Mouse (Mus musculus) heart, adult 2 months (tissue): ENCODE results near the gene Dvl2. TPM values are rescaled to one million over a fixed set of nuclear protein-coding genes. Genes with fewer than 3 reads are reported as not detected.
"Not testable (repeated sequence)": the region's sequence is repeated elsewhere in the genome, so short reads cannot be mapped to it uniquely, and the experiment has no call there.

Experiments used
- DNase-seq, 2 experiments: peaks; one replicate each; pipeline ENCODE4 v3.0.0; 2021
- H3K27ac ChIP-seq: fragments of 200-600 bp; 2 replicates; pipeline ENCODE4 v1.8.1; 2022
- H3K27me3 ChIP-seq: fragments of 200-500 bp; 2 replicates; pipeline ENCODE4 v1.6.1; 2012; ENCODE audit warnings: mild to moderate bottlenecking, low read length, inconsistent platforms, mixed read lengths; ENCODE audit not compliant: control insufficient read depth, insufficient read depth
- H3K36me3 ChIP-seq: fragments of 200-500 bp; 2 replicates; pipeline ENCODE4 v1.6.1; 2012; ENCODE audit warnings: low read length, inconsistent platforms; ENCODE audit not compliant: control insufficient read depth, insufficient read depth
- H3K4me1 ChIP-seq: fragments of 200-500 bp; 2 replicates; pipeline ENCODE4 v1.6.1; 2011; ENCODE audit warnings: low read length; ENCODE audit not compliant: control insufficient read depth, insufficient read depth
- H3K4me3 ChIP-seq: fragments of 200-600 bp; 2 replicates; pipeline ENCODE4 v1.8.1; 2022
- H3K79me2 ChIP-seq: fragments of 200-500 bp; replicated peaks from 2 replicates; pipeline ENCODE4 v1.6.1; 2012; ENCODE audit warnings: mild to moderate bottlenecking, inconsistent platforms, low read length, moderate library complexity, mixed read lengths; ENCODE audit not compliant: control insufficient read depth, insufficient read depth
- H3K9ac ChIP-seq: fragments of 200-500 bp; 2 replicates; pipeline ENCODE4 v1.6.1; 2012; ENCODE audit warnings: low read depth, mild to moderate bottlenecking, control low read depth, inconsistent platforms, low read length, mixed read lengths
- CTCF ChIP-seq: fragments of 200-600 bp; IDR thresholded peaks from 2 replicates; pipeline ENCODE4 v1.8.1; 2022; ENCODE audit warnings: antibody characterized with exemption, mild to moderate bottlenecking, moderate library complexity
- EP300 ChIP-seq: fragments of 200-500 bp; IDR thresholded peaks from 2 replicates; pipeline ENCODE4 v1.6.1; 2011; ENCODE audit warnings: low read depth, low read length, control low read depth; ENCODE audit not compliant: insufficient read depth
- POLR2A ChIP-seq: fragments of 200-500 bp; IDR thresholded peaks from 2 replicates; pipeline ENCODE4 v1.6.1; 2011; ENCODE audit warnings: mild to moderate bottlenecking, low read depth, low read length, control low read depth; ENCODE audit not compliant: insufficient read depth
- WGBS: fragments of 180-500 bp; shearing (Covaris S2); methylation state at CpG from one replicate; pipeline ENCODE4 v1.1.7; 2018; 5-methylcytosine and 5-hydroxymethylcytosine counted together
- intact Hi-C: fragments of 180-260 bp; cut with DNase I; formaldehyde crosslinking; loops from one replicate; pipeline ENCODE4 v1.15.1; 2025
- long read RNA-seq: library from polyadenylated mRNA; stranded (forward); transcript quantifications from one replicate; pipeline ENCODE4 v2.0.0, GENCODE M21; 2021
- polyA plus RNA-seq: library from polyadenylated mRNA; depleted of rRNA; stranded (reverse); fragments of >200 nt; gene quantifications from 2 replicates; pipeline ENCODE4 v1.2.3, GENCODE M21; 2012; rRNA removed
- total RNA-seq, 2 experiments: library from RNA; stranded (reverse); gene quantifications; 2 replicates each; pipeline ENCODE4 v1.2.3; 2021

Gene Dvl2
- 1 to 10 TPM; 4.1 to 4.9 TPM for total RNA-seq
- polyA plus RNA-seq, result 6.1 and 7.4 TPM in 2 replicates
- long read RNA-seq, partial matches to known transcripts, result 0 of 3 reads
- long read RNA-seq, other reads (novel, unspliced or antisense), result 0 of 3 reads

- Histone ChIP-seq H3K79me2 (peaks cover 5% of the 10 kb centered on the region), H3K27me3 (no peaks in the 10 kb centered on the region), H3K27ac (peak within 1 kb of the TSS; percentile 85), H3K9ac (peak within 1 kb of the TSS; percentile 93), H3K36me3 (no peaks in the 10 kb centered on the region), H3K4me3 (peak within 1 kb of the TSS; percentile 71), H3K4me1 (peaks cover 1% of the 10 kb centered on the region)
- TF ChIP-seq EP300 (peak; percentile 97), POLR2A (peak; percentile 90), CTCF (no peak)
- DNase-seq, result peak; percentile 86 to 91
- under 1% methylated on average over 48 of the region's 48 CpGs for WGBS
- intact Hi-C loops, result loop anchor here (2.0 kb wide), 2 partner anchors 14 to 66 kb away; partner anchors contain the start of genes Acadvl and Ybx2
Measured at GRCm38 (mm10) chr11:70000396-70000898, at the start of gene Dvl2. TSS of gene Dvl2 (plus strand) at chr11:70000595.

DNA sequence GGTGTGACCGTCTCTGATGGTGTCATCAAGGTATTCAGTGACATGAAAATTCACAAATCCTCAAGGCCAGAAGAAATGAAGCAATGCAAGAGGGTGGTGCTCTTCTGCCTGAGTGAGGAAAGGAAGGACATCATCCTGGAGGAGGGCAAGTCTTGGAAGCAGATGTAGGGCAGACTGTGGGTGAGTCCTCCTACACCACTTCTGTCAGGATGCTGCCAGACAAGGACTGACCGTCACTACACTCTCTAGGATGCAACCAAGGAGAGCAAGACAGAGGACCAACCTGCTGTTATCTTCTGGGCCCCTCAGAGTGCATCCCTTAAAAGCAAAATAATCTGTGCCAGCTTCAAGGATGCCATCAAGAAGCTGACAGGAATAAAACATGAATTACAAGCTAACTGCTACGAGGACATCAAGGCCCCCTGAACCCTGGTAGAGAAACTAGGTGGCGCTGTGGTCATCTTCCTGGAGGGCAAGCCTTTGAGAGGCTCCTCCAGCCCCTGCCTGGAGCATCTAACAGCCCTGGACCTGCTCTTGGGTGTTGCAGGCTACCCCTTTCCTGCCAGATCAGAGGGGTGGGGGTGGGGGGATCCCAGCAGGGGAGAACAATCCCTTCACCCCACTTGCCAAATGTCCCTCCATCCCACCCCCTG is 49.5 kb upstream of the Dvl2 start:
- Histone ChIP-seq H3K4me3 (no peak overlapping the region), H3K9ac (no peak overlapping the region), H3K4me1 (no peaks in the 10 kb centered on the region; the same call in 1 of the 2 replicates), H3K27me3 (no peaks in the 10 kb centered on the region), H3K27ac (no peak overlapping the region), H3K36me3 (no peaks in the 10 kb centered on the region), H3K79me2 (no peaks in the 10 kb centered on the region)
- WGBS, result 41% methylated on average over 4 of the region's 4 CpGs
- intact Hi-C loops, result no loop called here
- DNase-seq, result no peak
- TF ChIP-seq CTCF, result peak; percentile 29
- TF ChIP-seq POLR2A, result no peak
- TF ChIP-seq EP300, result no peak

DNA sequence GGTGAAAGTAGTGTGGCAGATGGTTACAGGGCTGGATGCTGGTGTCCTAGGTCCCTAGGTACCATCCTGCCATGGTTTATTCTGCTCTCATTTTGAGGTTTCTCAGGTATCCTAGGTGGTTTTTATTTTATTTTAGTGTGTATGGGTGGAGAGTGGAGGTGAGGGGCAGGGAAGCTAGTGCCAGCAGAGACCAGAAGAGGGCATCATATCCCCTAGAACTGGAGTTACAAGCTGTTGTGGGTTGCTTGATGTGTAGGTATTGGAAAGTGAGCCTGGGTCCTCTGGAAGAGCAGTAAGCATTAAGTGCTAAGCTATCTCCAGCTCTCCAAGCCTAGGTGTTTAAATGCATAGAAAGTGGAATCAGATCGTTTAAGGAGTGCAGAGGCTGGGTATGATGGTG is 48.1 kb upstream of the Dvl2 start:
- no peaks in the 10 kb centered on the region for H3K27me3 ChIP-seq
- H3K27ac ChIP-seq, result no peak overlapping the region
- no peak overlapping the region for H3K4me3 ChIP-seq
- no peaks in the 10 kb centered on the region; the same call in 1 of the 2 replicates for H3K4me1 ChIP-seq
- H3K9ac ChIP-seq, result no peak overlapping the region
- intact Hi-C loops, result no loop called here
- WGBS, result 28% methylated on average over 1 of the region's 1 CpGs
- no peaks in the 10 kb centered on the region for H3K79me2 ChIP-seq
- no peaks in the 10 kb centered on the region for H3K36me3 ChIP-seq
- TF ChIP-seq POLR2A (no peak), CTCF (peak; percentile 11; the same call in 1 of the 2 replicates), EP300 (no peak)
- no peak for DNase-seq

DNA sequence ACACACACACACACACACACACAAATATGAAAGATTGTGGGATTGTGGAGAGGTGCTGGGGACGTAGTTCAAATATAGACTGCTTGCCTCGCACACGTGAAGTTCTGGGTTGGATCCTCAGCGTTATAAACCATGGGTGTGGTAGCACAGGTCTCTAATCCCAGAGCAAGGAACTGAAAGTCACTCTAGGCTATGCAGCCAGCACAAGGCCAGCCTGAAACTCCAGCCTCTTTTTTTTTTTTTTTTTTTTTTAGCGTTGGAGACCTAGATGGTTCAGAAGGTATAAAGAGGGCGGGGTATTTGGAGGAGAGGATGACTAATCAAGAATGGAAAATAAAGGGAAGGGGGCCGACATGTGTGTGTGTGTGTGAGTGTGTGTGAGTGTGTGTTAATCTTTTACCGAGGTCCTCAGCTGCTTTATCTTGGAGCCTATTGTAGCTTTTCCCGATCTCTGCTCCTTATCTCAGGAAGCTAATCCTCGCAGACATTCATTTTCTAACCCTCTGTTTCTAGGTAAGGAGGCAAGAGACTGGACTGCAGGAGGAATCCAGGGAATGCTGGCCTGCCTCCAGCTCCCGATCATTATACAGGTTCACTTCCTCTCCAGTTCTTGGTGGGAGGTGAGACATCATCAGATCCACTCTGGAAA is 47.0 kb upstream of the Dvl2 start:
- no peak overlapping the region for H3K9ac ChIP-seq
- 23% methylated on average over 11 of the region's 11 CpGs for WGBS

GRCm38 (mm10) chr11:69955618-69956017 is 44.8 kb upstream of the Dvl2 start:
- H3K79me2 ChIP-seq, H3K27me3 ChIP-seq, H3K27ac ChIP-seq, DNase-seq, H3K36me3 ChIP-seq, intact Hi-C loops, H3K4me1 ChIP-seq, H3K4me3 ChIP-seq, H3K9ac ChIP-seq: not testable (repeated sequence)
- 75% methylated on average over 4 of the region's 4 CpGs for WGBS

More for the DNA sequence above, 47.0 kb upstream of the Dvl2 start:
- intact Hi-C loops, result no loop called here
- no peak for DNase-seq
- H3K27ac ChIP-seq, result no peak overlapping the region
- no peak overlapping the region for H3K4me3 ChIP-seq
- H3K4me1 ChIP-seq, result no peaks in the 10 kb centered on the region; the same call in 1 of the 2 replicates
- TF ChIP-seq CTCF (no peak), EP300 (no peak), POLR2A (no peak)
- no peaks in the 10 kb centered on the region for H3K79me2 ChIP-seq
- H3K36me3 ChIP-seq, result no peaks in the 10 kb centered on the region
- no peaks in the 10 kb centered on the region for H3K27me3 ChIP-seq

DNA sequence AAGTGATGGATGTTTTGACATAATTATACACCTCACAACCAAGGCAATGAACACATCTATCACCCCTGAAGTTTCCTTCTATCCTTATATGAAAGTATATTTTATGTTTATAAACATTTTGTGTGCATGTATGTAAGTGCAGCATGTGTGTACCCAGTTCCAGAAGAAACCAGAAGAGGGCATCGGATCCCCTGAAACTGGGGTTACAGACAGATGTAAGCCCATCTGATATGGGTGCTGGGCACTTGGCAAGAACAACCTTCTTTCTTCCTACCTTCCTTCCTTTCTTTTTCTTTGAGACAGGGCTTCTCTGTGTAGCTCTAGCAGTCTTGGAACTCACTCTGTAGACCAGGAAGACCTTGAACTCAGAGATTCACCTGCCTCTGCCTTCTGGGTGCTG is 44.2 kb upstream of the Dvl2 start:
- no peak for DNase-seq
- no peaks in the 10 kb centered on the region for H3K79me2 ChIP-seq
- H3K36me3 ChIP-seq, result no peaks in the 10 kb centered on the region
- no peaks in the 10 kb centered on the region for H3K4me1 ChIP-seq
- no peaks in the 10 kb centered on the region for H3K27me3 ChIP-seq
- H3K27ac ChIP-seq, result no peak overlapping the region
- H3K9ac ChIP-seq, result no peak overlapping the region
- no peak overlapping the region for H3K4me3 ChIP-seq
- WGBS, result 79% methylated on average over 1 of the region's 1 CpGs
- intact Hi-C loops, result no loop called here
- TF ChIP-seq POLR2A, result no peak
- peak; percentile 22; the same call in 1 of the 2 replicates for TF ChIP-seq CTCF
